Mouse (Mus musculus) forebrain, embryonic 12.5 days (tissue): ENCODE results near the gene Kif17. TPM values are rescaled to one million over a fixed set of nuclear protein-coding genes. Genes with fewer than 3 reads are reported as not detected.
A peak's percentile ranks its signal among the peaks of the same experiment; 100 is the strongest.

Source experiments
- ATAC-seq: fragments of 200-750 bp; cut with Nextera tagmentation; 2 replicates; pipeline ENCODE4 v1.8.0; 2017; ENCODE audit warnings: moderate TSS enrichment; ENCODE audit not compliant: low FRiP score
- H3K27ac ChIP-seq: fragments of 300-500 bp; sonication (generic); 2 replicates; pipeline ENCODE4 v1.5.1; 2016; ENCODE audit warnings: mild to moderate bottlenecking
- H3K27me3 ChIP-seq: fragments of 300-500 bp; sonication (generic); 2 replicates; pipeline ENCODE4 v1.6.1; 2016; ENCODE audit warnings: mild to moderate bottlenecking
- H3K36me3 ChIP-seq: fragments of 300-500 bp; sonication (generic); replicated peaks from 2 replicates; pipeline ENCODE4 v1.6.1; 2016; ENCODE audit warnings: mild to moderate bottlenecking
- H3K4me1 ChIP-seq: fragments of 300-500 bp; sonication (generic); 2 replicates; pipeline ENCODE4 v1.6.1; 2016
- H3K4me2 ChIP-seq: fragments of 300-500 bp; sonication (generic); 2 replicates; pipeline ENCODE4 v1.6.1; 2016; ENCODE audit warnings: mild to moderate bottlenecking, moderate library complexity
- H3K4me3 ChIP-seq: fragments of 300-500 bp; sonication (generic); replicated peaks from 2 replicates; pipeline ENCODE4 v1.5.1; 2016; ENCODE audit warnings: mild to moderate bottlenecking
- H3K9ac ChIP-seq: fragments of 300-500 bp; sonication (generic); 2 replicates; pipeline ENCODE4 v1.6.1; 2016; ENCODE audit warnings: mild to moderate bottlenecking
- H3K9me3 ChIP-seq: fragments of 300-500 bp; sonication (generic); 2 replicates; pipeline ENCODE4 v1.6.1; 2016
- WGBS: fragments of 180-500 bp; shearing (Covaris S2); methylation state at CpG from one replicate; pipeline ENCODE4 v1.1.7; 2016; 5-methylcytosine and 5-hydroxymethylcytosine counted together
- polyA plus RNA-seq: library from polyadenylated mRNA; unstranded; fragments of >200 nt; fragmentation: Nextera tagmentation; extraction: Ambion mirVana; gene quantifications from 2 replicates; pipeline ENCODE4 v1.2.1, GENCODE M21; 2016

Gene Kif17
- polyA plus RNA-seq, 1 experiment from 2014 or later, result 0.40 TPM

DNA sequence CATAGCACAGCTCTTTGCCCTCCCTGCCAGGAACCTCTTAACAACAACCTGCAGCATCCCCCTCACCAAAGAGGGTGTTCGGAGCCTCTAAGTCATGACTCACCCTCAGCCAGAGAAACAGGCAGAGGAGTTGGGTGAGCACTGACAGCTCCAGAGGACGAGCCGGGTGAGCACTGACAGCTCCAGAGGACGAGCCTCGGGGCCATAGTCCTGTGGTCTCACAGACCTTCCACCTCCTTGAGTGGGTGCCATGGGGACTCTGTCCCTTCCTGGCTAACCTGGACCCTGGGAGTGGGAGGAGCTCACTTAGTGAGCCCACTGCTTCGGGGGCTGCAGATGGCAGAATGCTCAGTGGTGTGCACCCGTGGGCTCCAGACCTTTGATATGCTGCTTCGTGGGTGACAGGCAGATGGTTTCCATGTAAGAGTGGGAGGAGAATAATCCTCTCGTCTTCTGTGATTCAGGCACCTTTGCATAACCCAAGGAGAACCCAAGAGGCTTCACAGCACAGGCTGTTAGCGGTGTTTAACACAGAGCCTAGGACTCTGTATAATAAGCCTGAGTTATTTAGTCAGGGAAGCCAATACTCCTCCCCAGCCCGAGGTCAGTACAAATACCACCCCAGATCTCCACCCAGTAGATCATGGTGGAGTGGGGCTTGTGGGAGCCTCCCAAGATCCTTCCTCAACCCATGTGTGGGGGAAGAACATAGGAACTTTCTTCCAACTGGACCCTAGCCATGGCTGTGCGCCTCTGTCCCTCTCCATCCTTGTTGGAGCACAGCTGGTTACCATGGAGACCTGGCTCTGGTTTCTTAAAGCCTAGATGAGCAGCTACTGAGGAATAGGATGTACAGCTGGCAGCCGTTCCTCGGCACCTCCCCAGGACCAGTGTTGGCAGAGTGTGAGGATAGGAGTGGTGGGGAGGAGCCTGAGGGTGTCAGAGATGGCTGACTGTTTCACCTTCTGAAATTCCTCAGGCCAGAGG, 22.1 kb downstream of the Kif17 start:
- 76% methylated on average over 14 of the region's 14 CpGs for WGBS
- H3K4me3 ChIP-seq, result no peak overlapping the region
- no peaks in the 10 kb centered on the region for H3K36me3 ChIP-seq
- no peak overlapping the region for H3K9ac ChIP-seq
- no peak overlapping the region for H3K4me2 ChIP-seq
- no peak overlapping the region for H3K27ac ChIP-seq
- H3K4me1 ChIP-seq, result peaks cover 6% of the 10 kb centered on the region; the same call in 1 of the 2 replicates
- ATAC-seq, result no peak
- peaks cover 9% of the 10 kb centered on the region; the same call in 1 of the 2 replicates for H3K27me3 ChIP-seq
- no peaks in the 10 kb centered on the region for H3K9me3 ChIP-seq

DNA sequence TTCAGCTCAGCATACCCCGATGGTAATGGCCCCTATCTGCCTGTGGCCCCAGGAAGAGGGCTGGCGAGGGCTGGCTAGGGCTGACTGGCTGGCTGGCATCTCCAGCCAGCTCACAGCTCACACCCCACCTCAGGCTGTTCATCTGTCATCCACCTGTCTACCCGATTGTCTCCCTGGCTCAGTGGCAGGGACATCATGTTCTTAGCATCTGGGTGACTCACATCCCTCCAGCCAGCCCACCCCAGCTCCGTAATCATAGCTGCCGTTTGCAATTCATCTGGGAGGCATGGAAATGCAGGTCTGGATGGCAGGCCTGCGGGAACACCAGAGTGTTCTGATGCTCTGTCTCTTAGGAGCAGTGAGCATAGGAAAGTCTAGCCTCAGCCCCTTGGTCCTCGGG, 28.1 kb downstream of the Kif17 start:
- Histone ChIP-seq H3K36me3 (no peaks in the 10 kb centered on the region), H3K9me3 (no peaks in the 10 kb centered on the region), H3K4me3 (no peak overlapping the region), H3K4me1 (no peaks in the 10 kb centered on the region), H3K9ac (no peak overlapping the region), H3K4me2 (no peak overlapping the region), H3K27me3 (peaks cover 4% of the 10 kb centered on the region; the same call in 1 of the 2 replicates), H3K27ac (no peak overlapping the region)
- no peak for ATAC-seq
- WGBS, result 81% methylated on average over 7 of the region's 7 CpGs

DNA sequence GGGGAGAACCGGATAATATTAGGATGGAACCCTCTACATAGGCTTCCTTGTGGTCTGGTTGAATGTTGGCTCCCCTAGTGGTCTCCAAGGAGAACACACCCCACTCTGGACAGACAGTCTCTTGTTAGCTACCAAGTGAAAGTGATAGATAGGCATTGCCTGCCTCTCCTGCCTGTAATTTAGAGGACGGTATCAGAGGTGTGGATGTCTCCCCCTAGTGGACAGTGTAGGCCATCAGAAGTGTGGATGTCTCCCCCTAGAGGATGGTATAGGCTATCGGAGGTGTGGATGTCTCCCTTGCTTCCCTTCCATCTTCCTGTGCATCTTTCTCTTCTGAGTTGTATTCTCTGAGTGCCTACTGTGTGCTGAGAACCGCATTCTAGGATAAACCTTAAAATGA, 32.6 kb downstream of the Kif17 start:
- WGBS, result 30% methylated on average over 4 of the region's 4 CpGs
- no peaks in the 10 kb centered on the region for H3K9me3 ChIP-seq
- H3K4me3 ChIP-seq, result no peak overlapping the region
- ATAC-seq, result 0 out of 2 replicates have a peak, but pooled peaks have one; percentile 44
- H3K9ac ChIP-seq, result no peak overlapping the region
- no peaks in the 10 kb centered on the region for H3K36me3 ChIP-seq
- peaks cover 4% of the 10 kb centered on the region; the same call in 1 of the 2 replicates for H3K4me1 ChIP-seq
- H3K4me2 ChIP-seq, result no peak overlapping the region
- H3K27me3 ChIP-seq, result peaks cover 16% of the 10 kb centered on the region; the same call in 1 of the 2 replicates
- H3K27ac ChIP-seq, result no peak overlapping the region

DNA sequence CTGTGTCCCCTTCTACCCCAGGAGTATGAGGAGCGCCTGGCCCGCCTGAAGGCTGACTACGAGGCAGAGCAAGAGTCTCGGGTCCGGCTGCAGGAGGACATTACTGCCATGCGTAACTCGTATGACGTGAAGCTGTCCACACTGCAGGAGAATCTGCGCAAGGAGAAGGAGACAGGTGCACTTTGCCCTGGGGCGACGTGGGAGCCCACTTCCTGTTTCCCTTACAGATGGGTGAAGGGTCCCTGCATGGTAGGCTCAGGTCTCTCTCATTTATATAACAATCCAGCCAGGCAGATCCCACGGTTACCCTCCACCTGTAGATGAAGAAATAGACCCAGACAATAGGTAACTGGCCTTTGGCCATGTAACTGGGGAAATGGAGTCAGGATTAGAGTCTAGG, 36.2 kb downstream of the Kif17 start:
- ATAC-seq, result no peak
- H3K36me3 ChIP-seq, result no peaks in the 10 kb centered on the region
- 89% methylated on average over 12 of the region's 12 CpGs for WGBS
- no peak overlapping the region for H3K9ac ChIP-seq
- H3K9me3 ChIP-seq, result no peaks in the 10 kb centered on the region
- no peak overlapping the region for H3K4me2 ChIP-seq
- no peak overlapping the region for H3K4me3 ChIP-seq
- H3K27me3 ChIP-seq, result peaks cover 19% of the 10 kb centered on the region; the same call in 1 of the 2 replicates
- H3K4me1 ChIP-seq, result peaks cover 4% of the 10 kb centered on the region; the same call in 1 of the 2 replicates
- H3K27ac ChIP-seq, result no peak overlapping the region

DNA sequence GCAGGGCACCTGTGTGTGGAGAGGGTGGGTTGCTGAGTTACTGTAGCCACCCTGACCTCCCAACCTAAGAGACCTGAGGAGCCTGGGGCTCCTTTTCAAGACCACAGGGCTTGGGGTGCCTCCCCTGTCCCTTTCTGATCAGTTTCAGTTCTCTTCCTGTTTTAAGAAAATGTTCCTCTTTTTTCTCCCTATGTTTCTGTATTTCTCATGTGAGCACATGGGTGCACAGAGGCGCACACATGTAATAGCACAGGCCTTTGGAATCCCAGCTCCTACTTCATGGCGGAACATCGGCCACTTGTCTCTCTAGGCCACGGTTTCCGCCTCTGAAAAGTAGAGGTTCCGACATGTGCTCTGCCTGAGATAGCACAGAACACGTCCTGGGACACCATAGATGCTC, 38.5 kb downstream of the Kif17 start:
- 82% methylated on average over 7 of the region's 7 CpGs for WGBS
- H3K9ac ChIP-seq, result no peak overlapping the region

DNA sequence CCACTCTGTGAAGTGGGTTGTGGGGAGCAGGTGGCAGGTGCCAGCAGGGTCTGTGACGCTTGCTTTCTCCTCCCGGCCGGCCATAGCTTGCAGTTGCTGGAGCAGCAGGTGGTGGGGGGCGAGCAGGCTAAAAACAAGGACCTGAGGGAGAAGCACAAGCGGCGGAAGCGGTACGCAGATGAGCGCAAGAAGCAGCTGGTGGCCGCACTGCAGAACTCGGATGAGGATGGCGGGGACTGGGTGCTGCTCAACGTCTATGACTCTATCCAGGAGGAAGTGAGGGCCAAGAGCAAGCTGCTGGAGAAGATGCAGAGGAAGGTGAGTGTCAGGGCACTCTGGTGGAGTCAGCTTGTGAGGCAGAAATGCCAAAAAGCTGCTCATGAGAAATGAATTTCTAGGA, 41.8 kb downstream of the Kif17 start:
- Histone ChIP-seq H3K36me3 (no peaks in the 10 kb centered on the region), H3K4me1 (no peaks in the 10 kb centered on the region; the same call in 1 of the 2 replicates), H3K27me3 (peaks cover 11% of the 10 kb centered on the region; the same call in 1 of the 2 replicates), H3K9me3 (no peaks in the 10 kb centered on the region), H3K9ac (no peak overlapping the region), H3K27ac (no peak overlapping the region), H3K4me3 (no peak overlapping the region), H3K4me2 (no peak overlapping the region)
- no peak for ATAC-seq
- 89% methylated on average over 13 of the region's 13 CpGs for WGBS

More for the DNA sequence above, 38.5 kb downstream of the Kif17 start:
- no peak for ATAC-seq
- Histone ChIP-seq H3K4me3 (no peak overlapping the region), H3K27ac (no peak overlapping the region), H3K36me3 (no peaks in the 10 kb centered on the region), H3K27me3 (peaks cover 19% of the 10 kb centered on the region; the same call in 1 of the 2 replicates), H3K4me1 (peaks cover 4% of the 10 kb centered on the region; the same call in 1 of the 2 replicates), H3K4me2 (no peak overlapping the region), H3K9me3 (no peaks in the 10 kb centered on the region)

DNA sequence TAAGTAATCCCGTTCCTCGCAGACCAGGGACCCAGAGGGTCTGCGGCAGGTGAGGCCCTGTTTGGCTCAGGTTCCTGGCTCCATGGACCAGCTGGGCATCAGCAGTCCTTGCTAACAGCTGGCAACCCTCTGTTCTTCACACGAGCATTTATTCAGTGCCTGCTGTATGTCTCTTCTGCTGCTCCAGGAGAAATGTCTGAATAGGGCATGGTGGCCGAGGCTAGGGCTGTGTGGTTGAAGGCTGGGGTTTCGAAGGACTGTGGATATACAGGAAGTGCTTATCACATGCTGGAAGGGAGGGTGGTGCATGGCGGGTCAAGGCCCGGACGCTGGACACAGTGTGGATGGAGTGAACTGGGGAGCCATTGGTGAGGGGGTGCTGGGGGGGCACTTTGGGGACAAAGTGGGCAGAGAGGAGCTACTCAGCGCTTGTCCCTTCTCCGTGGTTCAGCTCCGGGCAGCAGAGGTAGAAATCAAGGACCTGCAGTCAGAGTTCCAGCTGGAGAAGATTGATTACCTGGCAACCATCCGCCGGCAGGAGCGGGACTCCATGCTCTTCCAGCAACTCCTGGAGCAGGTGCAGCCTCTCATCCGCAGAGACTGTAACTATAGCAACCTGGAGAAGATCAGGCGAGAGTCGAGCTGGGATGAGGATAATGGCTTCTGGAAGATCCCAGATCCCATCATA, 43.2 kb downstream of the Kif17 start:
- peak overlapping the region; percentile 71 for H3K27ac ChIP-seq

DNA sequence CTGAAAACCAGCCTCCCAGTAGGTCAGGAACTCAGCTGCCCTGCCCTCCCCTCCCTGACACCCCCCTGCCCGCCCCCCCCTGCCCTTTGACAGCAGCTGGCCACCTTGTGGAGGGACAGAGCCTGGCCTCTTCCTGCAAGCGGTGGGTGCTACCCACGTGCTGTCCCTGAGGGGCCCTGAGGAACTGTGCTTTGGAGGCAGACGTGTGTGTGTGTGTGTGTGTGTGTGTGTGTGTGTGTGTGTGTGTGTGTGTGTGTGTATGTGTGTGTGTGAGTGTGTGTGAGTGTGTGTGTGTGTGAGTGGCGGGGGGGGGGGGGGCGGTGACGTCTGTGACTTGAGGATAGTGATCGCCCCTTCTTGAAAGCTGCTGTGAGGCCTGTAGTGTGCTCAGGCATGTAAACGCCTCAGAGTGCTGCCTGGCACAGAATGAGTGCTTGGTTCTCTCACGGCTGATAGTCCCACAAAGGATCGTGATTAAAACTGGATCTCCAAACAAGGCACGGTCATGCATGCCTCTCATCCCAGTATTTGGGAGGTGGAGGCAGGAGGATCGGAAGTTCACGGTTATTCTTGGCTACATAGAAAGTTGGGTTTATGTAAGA, 43.8 kb downstream of the Kif17 start:
- Histone ChIP-seq H3K27me3 (peaks cover 3% of the 10 kb centered on the region; the same call in 1 of the 2 replicates), H3K4me2 (no peak overlapping the region), H3K36me3 (no peaks in the 10 kb centered on the region), H3K4me3 (no peak overlapping the region), H3K9ac (no peak overlapping the region), H3K9me3 (no peaks in the 10 kb centered on the region), H3K27ac (peak overlapping the region; percentile 71; the same call in 1 of the 2 replicates), H3K4me1 (no peaks in the 10 kb centered on the region; the same call in 1 of the 2 replicates)
- WGBS, result 82% methylated on average over 9 of the region's 14 CpGs
- no peak for ATAC-seq

More for the DNA sequence above, 43.2 kb downstream of the Kif17 start:
- Histone ChIP-seq H3K4me2 (no peak overlapping the region), H3K4me3 (no peak overlapping the region), H3K27me3 (0 out of 2 replicates have a peak, but pooled peaks cover 3% of the 10 kb centered on the region), H3K9me3 (no peaks in the 10 kb centered on the region), H3K4me1 (no peaks in the 10 kb centered on the region; the same call in 1 of the 2 replicates), H3K9ac (no peak overlapping the region), H3K36me3 (no peaks in the 10 kb centered on the region)
- WGBS, result 73% methylated on average over 18 of the region's 18 CpGs
- ATAC-seq, result no peak

DNA sequence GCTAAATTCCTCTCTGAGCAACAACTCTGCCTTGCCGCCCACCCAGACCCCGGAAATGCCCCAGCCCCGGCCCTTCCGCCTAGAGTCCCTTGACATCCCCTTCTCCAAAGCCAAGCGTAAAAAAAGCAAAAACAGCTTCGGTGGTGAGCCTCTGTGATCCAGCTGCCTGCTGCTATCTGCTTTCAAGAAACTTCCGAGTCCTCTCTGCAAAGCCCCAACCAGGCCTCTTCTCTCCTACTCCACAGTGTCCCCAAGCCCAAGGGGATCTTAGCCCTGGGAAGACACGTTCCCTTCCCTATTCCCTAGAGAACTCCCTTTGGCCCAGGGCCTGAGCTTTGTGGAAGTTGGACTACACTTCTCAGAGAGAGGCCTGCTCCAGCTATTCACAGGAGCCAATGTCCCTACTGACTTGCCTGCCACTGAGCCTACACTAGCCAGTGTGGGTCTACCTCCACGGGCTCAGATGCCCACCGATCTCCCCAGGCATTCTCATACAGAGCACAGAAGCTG, 51.1 kb downstream of the Kif17 start:
- Histone ChIP-seq H3K4me1 (peaks cover 20% of the 10 kb centered on the region), H3K4me3 (no peak overlapping the region), H3K36me3 (no peaks in the 10 kb centered on the region), H3K9ac (no peak overlapping the region), H3K27ac (no peak overlapping the region), H3K27me3 (no peaks in the 10 kb centered on the region; the same call in 1 of the 2 replicates), H3K9me3 (0 out of 2 replicates have a peak, but pooled peaks cover 5% of the 10 kb centered on the region), H3K4me2 (no peak overlapping the region)
- WGBS, result 88% methylated on average over 10 of the region's 10 CpGs
- no peak for ATAC-seq

DNA sequence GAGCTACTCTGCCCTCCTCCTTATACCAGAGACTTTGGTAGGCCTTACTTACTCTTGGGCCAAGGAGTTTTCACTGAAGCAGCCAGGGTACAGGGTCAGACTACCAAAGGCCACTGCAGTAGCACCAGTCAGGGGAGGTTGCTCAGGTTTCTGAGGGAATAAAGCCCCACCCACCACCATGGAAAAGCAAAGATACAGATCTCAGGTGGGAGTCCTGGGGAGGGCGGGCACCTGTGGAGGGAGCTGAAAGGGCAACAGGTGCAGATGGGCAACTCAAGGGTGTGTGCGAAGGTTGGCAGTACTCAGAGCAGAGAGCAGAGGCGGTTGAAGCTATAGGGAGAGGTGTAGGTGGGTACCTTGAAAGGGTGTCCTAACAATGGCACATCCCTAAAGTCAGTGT, 52.8 kb downstream of the Kif17 start:
- H3K27ac ChIP-seq, result no peak overlapping the region
- H3K4me2 ChIP-seq, result no peak overlapping the region
- H3K4me1 ChIP-seq, result peaks cover 30% of the 10 kb centered on the region
- H3K4me3 ChIP-seq, result no peak overlapping the region
- no peak overlapping the region for H3K9ac ChIP-seq
- H3K36me3 ChIP-seq, result peaks cover 15% of the 10 kb centered on the region
- 0 out of 2 replicates have a peak, but pooled peaks cover 5% of the 10 kb centered on the region for H3K9me3 ChIP-seq
- WGBS, result 88% methylated on average over 3 of the region's 3 CpGs
- no peak for ATAC-seq
- H3K27me3 ChIP-seq, result no peaks in the 10 kb centered on the region; the same call in 1 of the 2 replicates

DNA sequence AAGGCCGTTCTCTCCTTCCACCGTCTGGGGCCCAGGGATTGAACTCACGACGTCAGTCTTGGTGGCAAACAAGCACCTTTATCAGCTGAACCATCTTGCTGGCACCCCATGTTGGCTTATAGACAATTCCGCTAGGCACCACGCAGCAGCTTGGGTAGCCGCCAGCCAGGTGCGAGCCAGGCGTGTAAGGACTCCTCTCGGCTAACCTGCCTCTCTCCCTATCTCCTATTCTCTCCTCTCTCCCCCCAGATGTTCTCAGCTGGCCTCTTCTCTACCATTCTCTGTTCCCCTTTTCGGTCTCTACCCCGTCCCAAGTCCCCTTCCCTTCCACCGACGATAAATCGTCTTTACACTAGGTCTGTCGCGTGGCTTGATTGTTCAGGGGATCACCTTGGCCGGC, 53.5 kb downstream of the Kif17 start:
- Histone ChIP-seq H3K9ac (peak overlapping the region; percentile 66), H3K27me3 (no peaks in the 10 kb centered on the region; the same call in 1 of the 2 replicates), H3K4me3 (peak overlapping the region; percentile 96), H3K36me3 (peaks cover 23% of the 10 kb centered on the region), H3K27ac (peak overlapping the region; percentile 63), H3K9me3 (0 out of 2 replicates have a peak, but pooled peaks cover 5% of the 10 kb centered on the region), H3K4me1 (peaks cover 30% of the 10 kb centered on the region), H3K4me2 (peak overlapping the region; percentile 93)
- no peak for ATAC-seq
- 15% methylated on average over 18 of the region's 18 CpGs for WGBS
